Mouse (Mus musculus) heart, postnatal 0 days (tissue): ENCODE results near the gene Slc29a3.

Source experiments
- CTCF ChIP-seq: IDR thresholded peaks from 2 replicates; pipeline ENCODE4 v1.5.1; 2016; ENCODE audit warnings: antibody characterized with exemption, control low read depth, low read depth
- EP300 ChIP-seq: IDR thresholded peaks from 2 replicates; pipeline ENCODE4 v1.6.1; 2016; ENCODE audit warnings: antibody characterized with exemption, low read depth

DNA sequence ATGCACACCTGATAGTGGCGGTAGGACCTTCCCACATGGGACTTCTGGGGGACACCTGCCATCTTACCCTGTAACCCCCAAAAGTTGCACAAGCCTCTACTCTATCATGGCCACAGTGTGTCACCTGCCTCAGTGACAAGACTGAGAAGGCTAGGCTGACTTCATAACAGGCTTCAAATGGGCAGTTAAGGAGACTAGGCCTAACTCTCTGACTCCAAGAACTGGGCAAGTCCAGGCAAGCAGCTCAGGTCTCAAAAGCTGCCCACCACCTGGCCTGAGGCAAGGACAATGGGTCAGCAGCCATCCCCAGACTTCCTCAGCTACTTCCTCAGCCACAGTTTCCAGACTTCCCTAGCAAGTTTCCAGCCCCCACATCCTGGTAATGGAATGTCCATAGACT, 16.9 kb downstream of the Slc29a3 start:
- no peak for TF ChIP-seq CTCF
- TF ChIP-seq EP300, result no peak
